Mouse (Mus musculus): ENCODE data around the gene Hhex.

Hhex gene

GRCm38 (mm10) chr19:37434263-37434951 lies at the start of gene Hhex:
Gene Hhex, plus strand, starts transcription at chr19:37434810.
- DNase-seq (ENCODE audit: low spot score in 2 of 2), result peak; percentile 7 to 14

DNA sequence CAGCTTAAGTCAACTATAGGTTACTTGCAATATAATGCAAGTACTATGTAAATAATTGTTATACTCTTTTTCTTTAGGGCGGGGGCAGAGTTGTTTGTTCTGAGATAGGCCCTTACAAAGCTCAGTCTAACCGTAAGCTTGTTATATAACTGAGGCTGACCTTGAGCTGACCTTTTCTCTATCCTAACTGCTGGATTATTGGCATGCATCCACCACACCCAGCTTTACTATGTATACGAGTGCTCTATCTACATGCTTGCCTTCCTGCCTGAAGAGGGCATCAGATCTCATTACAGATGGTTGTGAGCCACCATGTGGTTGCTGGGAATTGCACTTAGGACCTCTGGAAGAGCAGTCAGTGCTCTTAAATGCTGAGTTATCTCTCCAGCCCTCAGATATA lies 48.5 kb upstream of the Hhex start:
- no peak for DNase-seq (ENCODE audit: low spot score in 2 of 2)

DNA sequence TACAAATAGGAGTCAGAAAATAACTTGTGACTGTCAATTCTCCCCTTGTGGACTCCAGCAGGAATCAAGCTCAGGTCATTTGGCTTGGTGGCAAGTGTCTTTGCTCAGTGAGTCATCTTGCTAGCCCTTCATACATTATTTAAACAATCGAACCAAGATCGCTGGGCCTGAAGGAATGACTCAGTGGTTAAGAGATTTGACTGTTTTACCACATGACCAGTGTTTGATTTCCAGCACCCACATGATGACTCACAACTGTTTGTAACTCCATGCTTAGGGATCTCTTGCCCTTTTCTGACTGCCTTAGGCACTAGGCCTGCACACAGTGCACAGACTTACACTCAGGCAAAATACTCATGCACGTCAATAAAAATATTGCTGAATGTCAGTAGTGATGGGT lies 42.7 kb upstream of the Hhex start:
- DNase-seq (ENCODE audit: low spot score in 2 of 2), result no peak

- DNase-seq (ENCODE audit: low spot score in 2 of 2), result no peak
Measured at GRCm38 (mm10) chr19:37396279-37396678, 38.3 kb upstream of the Hhex start.

- DNase-seq (ENCODE audit: low spot score in 2 of 2), result no peak
Measured at GRCm38 (mm10) chr19:37400936-37401335, 33.7 kb upstream of the Hhex start.

GRCm38 (mm10) chr19:37418294-37418693 lies 16.3 kb upstream of the Hhex start:
- peak; percentile 54 for DNase-seq (ENCODE audit: low spot score in 2 of 2)

- DNase-seq (ENCODE audit: low spot score in 2 of 2), result peak; percentile 55 to 61
Measured at GRCm38 (mm10) chr19:37419613-37420012, 15.0 kb upstream of the Hhex start.

DNA sequence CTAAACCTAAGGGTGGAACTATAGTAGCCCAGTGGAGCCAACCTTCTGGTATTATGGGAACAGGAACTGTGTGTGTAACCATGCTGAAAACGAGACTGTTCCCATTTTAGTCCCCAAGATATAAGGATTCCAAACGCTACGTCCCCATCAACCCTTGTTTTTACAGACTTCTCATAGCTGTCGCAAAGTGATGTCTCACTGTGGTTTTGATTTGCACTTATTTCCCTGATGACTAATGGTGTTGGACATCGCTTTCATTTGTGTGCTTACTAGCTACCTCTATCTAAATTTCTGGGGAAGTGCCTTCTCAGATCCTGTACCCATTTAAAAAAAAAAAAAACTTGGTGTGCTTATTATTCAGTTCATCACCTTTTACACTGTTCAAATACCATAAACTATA lies 6.0 kb upstream of the Hhex start:
- DNase-seq (ENCODE audit: low spot score in 2 of 2), result no peak

GRCm38 (mm10) chr19:37431139-37431756 lies 3.4 kb upstream of the Hhex start:
- DNase-seq (ENCODE audit: low spot score in 2 of 2), result no peak

GRCm38 (mm10) chr19:37432868-37433570 lies 1.6 kb upstream of the Hhex start:
- DNase-seq (ENCODE audit: low spot score in 2 of 2), result no peak

GRCm38 (mm10) chr19:37433895-37434262 lies 731 bp upstream of the Hhex start:
- no peak for DNase-seq (ENCODE audit: low spot score in 2 of 2)

- DNase-seq (ENCODE audit: low spot score in 2 of 2), result no peak
Measured at GRCm38 (mm10) chr19:37435041-37435852, 637 bp downstream of the Hhex start.

GRCm38 (mm10) chr19:37435853-37436174 lies 1.2 kb downstream of the Hhex start:
- no peak for DNase-seq (ENCODE audit: low spot score in 2 of 2)

GRCm38 (mm10) chr19:37436514-37437288 lies 2.1 kb downstream of the Hhex start:
- DNase-seq (ENCODE audit: low spot score in 2 of 2), result no peak

DNA sequence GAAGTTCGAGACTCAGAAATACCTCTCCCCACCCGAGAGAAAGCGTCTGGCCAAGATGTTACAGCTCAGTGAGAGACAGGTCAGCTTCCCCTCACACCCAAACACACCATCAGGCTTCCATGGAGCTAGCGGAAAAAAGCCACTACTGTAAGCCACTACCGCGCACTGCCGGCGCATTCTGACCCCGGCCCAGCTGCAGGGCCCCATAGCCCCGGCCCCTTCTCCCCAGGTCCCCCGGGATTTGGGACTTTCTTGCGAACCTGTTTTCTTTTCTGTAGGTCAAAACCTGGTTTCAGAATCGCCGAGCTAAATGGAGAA lies 2.6 kb downstream of the Hhex start:
- DNase-seq (ENCODE audit: low spot score in 2 of 2), result no peak

DNA sequence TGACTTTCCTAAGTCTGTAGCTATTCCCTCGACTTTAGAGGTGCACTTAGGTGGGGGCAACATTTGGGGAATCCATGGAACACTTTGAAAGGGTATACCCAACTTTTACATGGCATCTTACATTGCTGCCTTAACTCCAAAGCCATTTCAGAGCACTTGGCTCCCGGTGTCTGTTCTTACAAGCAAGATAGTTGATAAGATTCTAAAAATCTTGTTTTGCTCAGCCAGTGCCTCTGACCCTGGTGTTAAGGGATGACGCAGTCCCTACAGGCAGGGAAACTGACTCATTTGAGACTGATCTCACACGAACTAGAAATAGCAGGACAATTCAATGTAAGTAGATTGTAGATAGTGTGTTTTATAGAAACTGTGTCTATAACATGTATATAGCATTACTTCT lies 5.6 kb downstream of the Hhex start:
- no peak for DNase-seq (ENCODE audit: low spot score in 2 of 2)

DNA sequence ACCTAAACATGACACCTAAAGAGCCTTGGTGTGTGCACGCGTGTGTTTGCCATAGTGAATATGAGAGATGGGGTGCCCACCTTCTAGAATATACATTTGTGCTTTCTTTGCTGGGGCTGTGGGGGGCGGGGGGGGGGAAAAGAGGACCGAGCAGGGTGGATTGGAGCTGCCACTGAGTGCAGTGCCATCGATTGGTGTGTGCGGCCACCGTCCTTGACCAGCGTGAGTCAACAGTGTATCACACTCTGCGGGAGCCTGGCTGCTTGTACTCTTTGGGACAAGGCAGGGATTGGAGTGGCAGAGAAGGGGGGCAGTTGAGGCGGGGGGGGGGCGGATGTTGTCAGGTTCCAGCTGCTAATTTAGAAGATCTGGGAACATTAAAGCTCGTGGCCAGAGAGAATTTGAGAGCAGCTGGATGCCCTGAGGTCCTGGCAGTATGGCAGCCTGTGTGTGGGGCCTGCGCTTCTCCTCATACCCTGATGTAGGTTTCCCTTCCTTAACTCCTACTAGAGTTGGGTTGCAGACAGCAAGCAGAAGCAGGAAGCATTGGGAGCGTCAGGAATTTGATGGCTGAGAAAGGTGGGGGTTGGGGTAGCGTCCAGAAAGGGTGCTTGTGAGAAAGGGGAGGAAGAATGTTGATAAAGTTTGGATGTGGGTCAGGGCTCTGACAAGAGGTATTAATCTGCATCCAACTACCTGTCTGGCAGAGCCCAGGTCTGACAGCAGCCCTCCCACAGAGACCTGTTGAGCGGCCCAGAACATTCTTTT lies 6.3 kb downstream of the Hhex start:
- DNase-seq (ENCODE audit: low spot score in 2 of 2), result no peak

DNA sequence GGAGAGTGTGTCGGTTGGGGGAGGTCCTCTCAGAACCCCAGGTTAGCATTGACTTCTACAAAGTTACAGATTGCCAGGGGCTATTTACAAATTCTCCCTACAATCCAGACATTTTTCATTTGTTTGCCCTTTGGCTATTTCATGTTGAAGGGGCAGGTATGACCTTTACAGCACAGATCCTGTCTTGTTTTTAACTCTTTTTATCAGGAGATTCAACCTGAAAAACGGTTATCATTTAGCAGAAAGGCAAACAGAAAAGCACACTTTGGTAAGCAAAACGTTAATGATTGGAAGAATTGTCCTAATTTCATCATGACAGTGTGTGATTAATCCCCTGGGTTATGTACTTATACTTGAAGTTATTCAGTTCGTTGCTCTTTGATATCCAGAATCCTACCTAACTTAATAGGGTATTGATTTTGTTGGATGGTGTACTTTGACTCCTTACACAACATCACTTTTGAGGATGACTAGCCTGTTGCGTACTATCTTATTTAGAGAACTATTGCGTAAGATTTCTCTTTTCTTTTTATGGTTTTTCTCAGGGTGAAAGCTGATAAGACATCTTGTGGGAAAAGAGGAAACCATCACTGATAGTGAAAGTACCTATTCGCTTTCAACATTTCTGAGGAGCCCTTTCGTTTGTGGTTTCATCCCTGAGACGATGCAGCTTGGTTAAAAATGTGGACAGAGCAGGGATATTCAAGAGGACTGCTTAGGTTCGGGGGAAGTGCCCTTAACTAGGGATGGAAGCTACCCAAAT lies 8.1 kb downstream of the Hhex start:
- no peak for DNase-seq (ENCODE audit: low spot score in 2 of 2)

DNA sequence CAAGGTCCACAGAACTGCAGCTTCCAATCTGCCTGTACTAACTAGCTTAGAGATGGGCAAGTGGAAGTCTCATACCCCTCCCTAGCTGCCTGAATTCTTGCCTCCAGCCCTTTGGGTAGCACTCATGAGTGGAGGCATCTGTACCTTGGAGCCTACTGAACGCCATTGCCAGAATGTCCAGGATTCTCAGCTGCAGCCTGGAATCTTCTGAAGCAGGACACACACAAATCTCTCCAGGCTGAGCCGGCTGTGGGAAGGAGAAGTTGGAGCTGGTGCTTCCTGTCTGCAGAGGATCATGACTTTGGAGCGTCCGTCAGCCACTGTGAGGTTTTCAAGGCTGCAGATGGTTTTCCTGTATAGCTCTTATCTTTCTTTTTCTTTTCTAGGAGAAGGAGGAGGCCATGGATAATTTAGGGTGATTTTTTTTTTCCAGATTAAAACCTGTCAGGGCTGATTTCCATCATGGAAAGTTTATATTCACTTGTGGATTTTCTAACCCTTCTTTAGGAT lies 9.1 kb downstream of the Hhex start:
- no peak for DNase-seq (ENCODE audit: low spot score in 2 of 2)

GRCm38 (mm10) chr19:37448212-37448611 lies 13.6 kb downstream of the Hhex start:
- no peak for DNase-seq (ENCODE audit: low spot score in 2 of 2)

All from right cerebral cortex, adult 2 months (tissue).